Mouse (Mus musculus) megakaryocyte, embryonic 14.5 days (primary cell): Measurements from ENCODE around the gene Cln5. TPM values are rescaled to one million over a fixed set of nuclear protein-coding genes. Genes with fewer than 3 reads are reported as not detected.

ENCODE experiments used
- H3K27me3 ChIP-seq: replicated peaks from 2 replicates; pipeline ENCODE3; 2012; ENCODE audit warnings: inconsistent platforms
- H3K36me3 ChIP-seq: replicated peaks from 2 replicates; pipeline ENCODE3; 2012; ENCODE audit warnings: low read length, inconsistent platforms, mixed read lengths
- H3K4me1 ChIP-seq: 2 replicates; pipeline ENCODE4 v1.6.1; 2012; ENCODE audit warnings: inconsistent platforms
- H3K4me3 ChIP-seq: replicated peaks from 2 replicates; pipeline ENCODE3; 2012; ENCODE audit warnings: moderate library complexity, mild to moderate bottlenecking, inconsistent platforms
- H3K9me3 ChIP-seq: 2 replicates; pipeline ENCODE4 v1.6.1; 2012; ENCODE audit warnings: inconsistent platforms
- FLI1 ChIP-seq: IDR thresholded peaks from 2 replicates; pipeline ENCODE4 v1.6.1; 2012; ENCODE audit warnings: low read length, inconsistent platforms, mixed read lengths
- GATA1 ChIP-seq: IDR thresholded peaks from 3 replicates; pipeline ENCODE4 v1.6.1; 2012; ENCODE audit warnings: mixed read lengths, low read length, inconsistent platforms, borderline replicate concordance
- polyA plus RNA-seq: library from polyadenylated mRNA; stranded (reverse); fragments of >175 nt; gene quantifications from 2 replicates; pipeline ENCODE4 v1.2.3, GENCODE M21; 2012; ENCODE audit warnings: low replicate concordance; ENCODE audit not compliant: insufficient read depth

Cln5 gene
- polyA plus RNA-seq, 1 experiment = 3.6 TPM

- Histone ChIP-seq H3K27me3 (no peaks in the 10 kb centered on the region), H3K4me3 (no peak overlapping the region), H3K36me3 (no peaks in the 10 kb centered on the region), H3K4me1 (peaks cover 18% of the 10 kb centered on the region), H3K9me3 (peaks cover 2% of the 10 kb centered on the region; the same call in 1 of the 2 replicates)
- TF ChIP-seq FLI1 = no peak
- no peak for TF ChIP-seq GATA1
Measured at GRCm38 (mm10) chr14:103056601-103057000, 13.4 kb upstream of the Cln5 start.

DNA sequence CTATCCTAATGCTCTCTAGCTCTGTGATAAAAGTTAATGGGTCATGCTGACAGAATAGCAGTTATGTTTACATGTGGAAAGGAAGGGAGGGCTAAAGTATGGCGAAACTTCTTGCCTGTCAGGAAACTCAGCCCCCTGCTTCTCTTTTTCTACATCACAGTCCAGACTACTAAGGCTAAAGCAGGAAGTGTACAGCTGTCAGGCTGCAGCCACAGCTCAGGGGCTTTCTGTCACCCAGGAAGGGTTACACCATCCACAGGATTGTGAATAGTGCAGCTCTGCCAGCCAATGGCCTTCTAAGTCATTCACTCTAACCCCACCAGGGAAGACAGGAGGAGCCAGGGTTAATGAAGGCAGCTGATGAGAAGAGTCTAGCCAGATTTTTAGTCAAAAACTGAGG is 11.0 kb upstream of the Cln5 start:
- H3K4me3 ChIP-seq = peak overlapping the region; percentile 4
- no peaks in the 10 kb centered on the region for H3K36me3 ChIP-seq
- H3K4me1 ChIP-seq = peaks cover 16% of the 10 kb centered on the region
- no peaks in the 10 kb centered on the region for H3K27me3 ChIP-seq
- TF ChIP-seq GATA1 = no peak
- no peak for TF ChIP-seq FLI1
- H3K9me3 ChIP-seq = peaks cover 2% of the 10 kb centered on the region; the same call in 1 of the 2 replicates

- H3K4me1 ChIP-seq = peaks cover 16% of the 10 kb centered on the region
- no peaks in the 10 kb centered on the region for H3K27me3 ChIP-seq
- H3K9me3 ChIP-seq = peaks cover 2% of the 10 kb centered on the region; the same call in 1 of the 2 replicates
- H3K36me3 ChIP-seq = no peaks in the 10 kb centered on the region
- TF ChIP-seq GATA1 = no peak
- no peak for TF ChIP-seq FLI1
- no peak overlapping the region for H3K4me3 ChIP-seq
Measured at GRCm38 (mm10) chr14:103059495-103059894, 10.5 kb upstream of the Cln5 start.

- no peaks in the 10 kb centered on the region for H3K9me3 ChIP-seq
- TF ChIP-seq FLI1 = no peak
- no peak for TF ChIP-seq GATA1
Measured at GRCm38 (mm10) chr14:103065294-103066167, 4.5 kb upstream of the Cln5 start.

DNA sequence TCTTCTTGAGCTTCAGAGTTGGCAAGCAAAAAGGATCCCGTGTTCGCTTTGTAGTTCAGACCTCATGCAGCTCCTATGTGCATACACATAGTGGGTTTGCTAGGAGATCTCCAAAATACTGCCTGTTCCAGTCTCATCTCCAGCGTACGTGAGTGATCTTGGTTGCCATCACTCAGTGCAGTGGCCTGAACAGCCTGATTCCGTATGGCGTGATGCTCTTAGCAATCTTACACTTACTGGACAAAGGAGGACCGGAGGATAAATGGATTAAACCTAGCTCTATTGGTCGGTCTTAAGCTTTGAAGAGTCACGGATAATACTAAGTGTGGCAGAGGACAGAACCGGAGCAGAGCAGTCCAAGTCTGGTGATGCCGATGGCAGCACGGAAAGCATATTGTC is 552 bp upstream of the Cln5 start:
- Histone ChIP-seq H3K4me1 (peaks cover 47% of the 10 kb centered on the region), H3K36me3 (peaks cover 29% of the 10 kb centered on the region), H3K27me3 (no peaks in the 10 kb centered on the region), H3K4me3 (peak overlapping the region; percentile 96), H3K9me3 (no peaks in the 10 kb centered on the region)
- TF ChIP-seq FLI1 = no peak
- TF ChIP-seq GATA1 = no peak

More at GRCm38 (mm10) chr14:103065294-103066167, 4.5 kb upstream of the Cln5 start:
- H3K4me3 ChIP-seq = peak overlapping the region; percentile 67
- peaks cover 16% of the 10 kb centered on the region for H3K4me1 ChIP-seq
- H3K36me3 ChIP-seq = no peaks in the 10 kb centered on the region
- no peaks in the 10 kb centered on the region for H3K27me3 ChIP-seq

GRCm38 (mm10) chr14:103070790-103071189 is 774 bp downstream of the Cln5 start:
- Histone ChIP-seq H3K4me1 (peaks cover 52% of the 10 kb centered on the region), H3K36me3 (peaks cover 42% of the 10 kb centered on the region), H3K4me3 (peak overlapping the region; percentile 96), H3K9me3 (no peaks in the 10 kb centered on the region), H3K27me3 (no peaks in the 10 kb centered on the region)
- TF ChIP-seq FLI1 (no peak), GATA1 (no peak)

- TF ChIP-seq FLI1 = no peak
- TF ChIP-seq GATA1 = no peak
- H3K4me1 ChIP-seq = peaks cover 52% of the 10 kb centered on the region
- no peaks in the 10 kb centered on the region for H3K27me3 ChIP-seq
- peak overlapping the region; percentile 96 for H3K4me3 ChIP-seq
- H3K36me3 ChIP-seq = peaks cover 49% of the 10 kb centered on the region
- H3K9me3 ChIP-seq = no peaks in the 10 kb centered on the region
Measured at GRCm38 (mm10) chr14:103071471-103071870, 1.5 kb downstream of the Cln5 start.

DNA sequence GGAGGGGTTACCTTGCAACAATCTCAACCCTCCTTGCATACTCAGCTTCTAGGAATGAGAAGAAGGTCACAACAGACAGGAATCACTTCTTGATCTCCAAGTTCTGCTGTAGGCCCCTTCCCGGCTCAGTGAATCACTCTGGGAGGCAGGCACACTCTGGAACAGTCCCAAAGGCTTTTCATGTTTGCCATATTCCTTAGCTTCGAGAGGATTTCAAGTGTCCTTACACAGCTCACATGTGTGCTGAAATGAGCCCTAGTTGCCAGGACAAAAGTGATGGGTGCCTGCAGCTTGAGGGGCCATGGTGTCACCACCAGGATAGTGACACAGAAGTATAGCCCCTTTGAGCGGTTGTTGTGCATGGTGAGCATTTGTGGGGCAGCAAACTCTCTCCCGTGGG is 2.7 kb downstream of the Cln5 start:
- no peaks in the 10 kb centered on the region for H3K27me3 ChIP-seq
- H3K36me3 ChIP-seq = peaks cover 61% of the 10 kb centered on the region

GRCm38 (mm10) chr14:103073825-103074224 is 3.8 kb downstream of the Cln5 start:
- H3K27me3 ChIP-seq = no peaks in the 10 kb centered on the region
- peaks cover 72% of the 10 kb centered on the region for H3K36me3 ChIP-seq
- H3K9me3 ChIP-seq = no peaks in the 10 kb centered on the region
- TF ChIP-seq FLI1 = no peak
- H3K4me1 ChIP-seq = peaks cover 72% of the 10 kb centered on the region
- no peak overlapping the region for H3K4me3 ChIP-seq

More for the DNA sequence above, 2.7 kb downstream of the Cln5 start:
- TF ChIP-seq GATA1 = no peak
- no peak for TF ChIP-seq FLI1
- Histone ChIP-seq H3K9me3 (no peaks in the 10 kb centered on the region), H3K4me1 (peaks cover 63% of the 10 kb centered on the region), H3K4me3 (peak overlapping the region; percentile 14)

GRCm38 (mm10) chr14:103075166-103075565 is 5.2 kb downstream of the Cln5 start:
- peaks cover 65% of the 10 kb centered on the region for H3K4me1 ChIP-seq
- no peaks in the 10 kb centered on the region for H3K27me3 ChIP-seq
- no peaks in the 10 kb centered on the region for H3K9me3 ChIP-seq
- H3K4me3 ChIP-seq = peak overlapping the region; percentile 81
- TF ChIP-seq GATA1 (no peak), FLI1 (no peak)
- H3K36me3 ChIP-seq = peaks cover 85% of the 10 kb centered on the region
